Mouse (Mus musculus): ENCODE measurements around the gene Alpk1. TPM values are rescaled to one million over a fixed set of nuclear protein-coding genes. Genes with fewer than 3 reads are reported as not detected.

The Alpk1 gene
- polyA plus RNA-seq, 2 experiments: 0.19 to 0.59 TPM

GRCm38 (mm10) chr3:127801162-127801561, 20.8 kb upstream of the Alpk1 start:
- Histone ChIP-seq H3K27me3 (ENCODE audit: control insufficient read depth, insufficient read depth, low read length) (no peaks in the 10 kb centered on the region), H3K36me3 (replicated peaks; ENCODE audit: control insufficient read depth, insufficient read depth, low read depth) (peaks cover 8% of the 10 kb centered on the region; the same call in 1 of the 2 replicates), H3K9me3 (ENCODE audit: control insufficient read depth, low read length) (no peaks in the 10 kb centered on the region), H3K27ac (no peak overlapping the region), H3K4me2 (ENCODE audit: low read depth) (no peak overlapping the region), H3K9ac (replicated peaks) (no peak overlapping the region), H3K4me1 (replicated peaks; ENCODE audit: control insufficient read depth in 2 of 2, insufficient read depth in 2 of 2, low read length in 1 of 2) (peaks cover 4 to 11% of the 10 kb centered on the region in 2 experiments), H3K4me3 (ENCODE audit: insufficient read depth in 1 of 2, low read depth in 2 of 2, low read length in 2 of 2) (no peak overlapping the region)
- no peak for TF ChIP-seq CTCF (IDR thresholded peaks at IDR 0.05; ENCODE audit: low read depth)
- TF ChIP-seq EP300 (IDR thresholded peaks at IDR 0.05; ENCODE audit: low read depth): no peak
- WGBS (ENCODE audit: insufficient replicate concordance): 87% methylated on average over 8 of the region's 8 CpGs
- ATAC-seq (ENCODE audit: insufficient read depth) (no peak), DNase-seq (ENCODE audit: low read depth in 3 of 3, low spot score in 3 of 3) (no peak)

- Histone ChIP-seq H3K4me3 (ENCODE audit: insufficient read depth in 1 of 2, low read depth in 2 of 2, low read length in 2 of 2) (no peak overlapping the region), H3K27me3 (ENCODE audit: control insufficient read depth, insufficient read depth, low read length) (no peaks in the 10 kb centered on the region), H3K4me2 (ENCODE audit: low read depth) (no peak overlapping the region), H3K9me3 (ENCODE audit: control insufficient read depth, low read length) (no peaks in the 10 kb centered on the region), H3K9ac (replicated peaks) (no peak overlapping the region), H3K4me1 (replicated peaks; ENCODE audit: control insufficient read depth in 2 of 2, insufficient read depth in 2 of 2, low read length in 1 of 2) (peaks cover 11 to 16% of the 10 kb centered on the region in 2 experiments), H3K27ac (no peak overlapping the region), H3K36me3 (replicated peaks; ENCODE audit: control insufficient read depth, insufficient read depth, low read depth) (peaks cover 9% of the 10 kb centered on the region; the same call in 1 of the 2 replicates)
- no peak for DNase-seq (ENCODE audit: low read depth in 3 of 3, low spot score in 3 of 3)
- TF ChIP-seq EP300 (IDR thresholded peaks at IDR 0.05; ENCODE audit: low read depth): no peak
- no peak for TF ChIP-seq CTCF (IDR thresholded peaks at IDR 0.05; ENCODE audit: low read depth)
- WGBS (ENCODE audit: insufficient replicate concordance): 93% methylated on average over 7 of the region's 7 CpGs
- ATAC-seq (ENCODE audit: insufficient read depth): no peak
These were observed 15.9 kb upstream of the Alpk1 start for GRCm38 (mm10) chr3:127796271-127796670.

- Histone ChIP-seq H3K4me3 (ENCODE audit: insufficient read depth in 1 of 2, low read depth in 2 of 2, low read length in 2 of 2) (no peak overlapping the region), H3K4me1 (replicated peaks; ENCODE audit: control insufficient read depth in 2 of 2, insufficient read depth in 2 of 2, low read length in 1 of 2) (peaks cover 11 to 18% of the 10 kb centered on the region in 2 experiments), H3K4me2 (ENCODE audit: low read depth) (no peak overlapping the region), H3K9me3 (ENCODE audit: control insufficient read depth, low read length) (no peaks in the 10 kb centered on the region), H3K9ac (replicated peaks) (no peak overlapping the region), H3K36me3 (replicated peaks; ENCODE audit: control insufficient read depth, insufficient read depth, low read depth) (peaks cover 9% of the 10 kb centered on the region; the same call in 1 of the 2 replicates), H3K27ac (no peak overlapping the region), H3K27me3 (ENCODE audit: control insufficient read depth, insufficient read depth, low read length) (no peaks in the 10 kb centered on the region)
- ATAC-seq (ENCODE audit: insufficient read depth) (no peak), DNase-seq (ENCODE audit: low read depth in 3 of 3, low spot score in 3 of 3) (no peak)
- 95% methylated on average over 3 of the region's 3 CpGs for WGBS (ENCODE audit: insufficient replicate concordance)
- TF ChIP-seq EP300 (IDR thresholded peaks at IDR 0.05; ENCODE audit: low read depth): no peak
- peak; percentile 52; the same call in 1 of the 2 replicates for TF ChIP-seq CTCF (IDR thresholded peaks at IDR 0.05; ENCODE audit: low read depth)
These were observed 15.4 kb upstream of the Alpk1 start for GRCm38 (mm10) chr3:127795762-127796161.

- peaks cover 14 to 21% of the 10 kb centered on the region in 2 experiments for H3K4me1 ChIP-seq (replicated peaks; ENCODE audit: control insufficient read depth in 2 of 2, insufficient read depth in 2 of 2, low read length in 1 of 2)
These were observed 12.7 kb upstream of the Alpk1 start for GRCm38 (mm10) chr3:127793022-127793421.

GRCm38 (mm10) chr3:127791595-127792561, 11.6 kb upstream of the Alpk1 start:
- TF ChIP-seq CTCF (IDR thresholded peaks at IDR 0.05; ENCODE audit: low read depth): no peak
- peak; percentile 90 for TF ChIP-seq EP300 (IDR thresholded peaks at IDR 0.05; ENCODE audit: low read depth)
- Histone ChIP-seq H3K9me3 (ENCODE audit: control insufficient read depth, low read length) (no peaks in the 10 kb centered on the region), H3K36me3 (replicated peaks; ENCODE audit: control insufficient read depth, insufficient read depth, low read depth) (peaks cover 6% of the 10 kb centered on the region; the same call in 1 of the 2 replicates), H3K4me3 (ENCODE audit: insufficient read depth in 1 of 2, low read depth in 2 of 2, low read length in 2 of 2) (peak overlapping the region; percentile 63 to 73), H3K27me3 (ENCODE audit: control insufficient read depth, insufficient read depth, low read length) (no peaks in the 10 kb centered on the region), H3K4me1 (replicated peaks; ENCODE audit: control insufficient read depth in 2 of 2, insufficient read depth in 2 of 2, low read length in 1 of 2) (peaks cover 14 to 21% of the 10 kb centered on the region in 2 experiments), H3K27ac (peak overlapping the region; percentile 95), H3K9ac (replicated peaks) (peak overlapping the region; percentile 77), H3K4me2 (ENCODE audit: low read depth) (peak overlapping the region; percentile 93)
- ATAC-seq (ENCODE audit: insufficient read depth) (peak; percentile 88), DNase-seq (ENCODE audit: low read depth in 3 of 3, low spot score in 3 of 3) (peak; percentile 72 to 80 (median 78))
- WGBS (ENCODE audit: insufficient replicate concordance): 8% methylated on average over 4 of the region's 4 CpGs

More at GRCm38 (mm10) chr3:127793022-127793421, 12.7 kb upstream of the Alpk1 start:
- Histone ChIP-seq H3K27ac (no peak overlapping the region; the same call in 1 of the 2 replicates), H3K36me3 (replicated peaks; ENCODE audit: control insufficient read depth, insufficient read depth, low read depth) (peaks cover 6% of the 10 kb centered on the region; the same call in 1 of the 2 replicates), H3K4me3 (ENCODE audit: insufficient read depth in 1 of 2, low read depth in 2 of 2, low read length in 2 of 2) (no peak overlapping the region; a peak in 1 of 4 replicates), H3K9ac (replicated peaks) (no peak overlapping the region; the same call in 1 of the 2 replicates), H3K9me3 (ENCODE audit: control insufficient read depth, low read length) (no peaks in the 10 kb centered on the region), H3K4me2 (ENCODE audit: low read depth) (peak overlapping the region; percentile 93), H3K27me3 (ENCODE audit: control insufficient read depth, insufficient read depth, low read length) (no peaks in the 10 kb centered on the region)
- DNase-seq (ENCODE audit: low read depth in 3 of 3, low spot score in 3 of 3) (no peak), ATAC-seq (ENCODE audit: insufficient read depth) (no peak)
- TF ChIP-seq EP300 (IDR thresholded peaks at IDR 0.05; ENCODE audit: low read depth) (no peak), CTCF (IDR thresholded peaks at IDR 0.05; ENCODE audit: low read depth) (no peak)
- 78% methylated on average over 7 of the region's 7 CpGs for WGBS (ENCODE audit: insufficient replicate concordance)

All from liver, embryonic 14.5 days (tissue).